Mouse (Mus musculus): ENCODE measurements at regions not wholly inside any gene's neighbourhood (a gene's known extent, or its start where the extent isn't known, plus 50 kb on each side); places are given as distances from the start of the nearest gene placed in this dataset.

DNA sequence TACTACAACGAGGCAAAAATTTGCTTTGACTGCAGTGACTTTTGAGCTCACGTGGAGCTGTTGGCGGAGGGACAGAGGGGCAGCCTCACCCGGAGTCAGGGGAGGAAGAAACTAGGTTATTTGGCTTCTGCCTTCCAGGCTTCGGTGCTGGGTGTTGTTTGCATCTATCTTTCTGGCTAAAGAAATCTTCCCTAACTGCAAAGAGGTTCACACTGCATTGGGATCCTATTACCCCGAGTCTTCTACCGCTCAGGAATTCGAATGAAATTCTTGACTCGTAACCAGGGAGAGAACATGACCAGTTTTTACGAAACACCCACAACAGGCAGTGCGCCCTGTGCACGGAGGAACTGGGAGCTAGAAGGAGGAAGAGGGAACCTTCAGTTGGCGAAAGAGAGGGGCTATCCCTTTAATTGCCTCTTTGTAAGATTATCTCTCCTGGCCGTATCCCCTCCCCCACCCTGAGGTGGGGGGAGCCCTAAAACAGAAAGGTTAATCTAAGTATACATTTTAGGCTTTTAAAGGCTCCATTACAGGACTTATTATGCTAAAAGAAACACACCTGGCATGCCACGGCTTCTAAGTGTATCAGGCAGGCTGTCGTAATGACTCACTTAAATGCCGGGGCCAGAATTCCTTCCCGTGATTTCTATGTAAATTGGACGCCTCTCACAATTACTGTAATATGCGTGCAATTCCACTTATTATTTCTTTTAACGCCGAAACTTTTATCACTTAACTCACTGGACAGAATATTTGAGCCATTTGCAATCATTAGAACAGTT lies 115.5 kb upstream of the A230072I06Rik start:
- peak overlapping the region; percentile 25 for H3K4me3 ChIP-seq (replicated peaks)
- peaks cover 16% of the 10 kb centered on the region for H3K4me1 ChIP-seq
- no peaks in the 10 kb centered on the region for H3K9me3 ChIP-seq (replicated peaks)
- no peak overlapping the region for H3K27ac ChIP-seq
- peak overlapping the region; percentile 55 for H3K4me2 ChIP-seq
- 10% methylated on average over 22 of the region's 22 CpGs for WGBS
- H3K9ac ChIP-seq: no peak overlapping the region
- ATAC-seq (replicated peaks; ENCODE audit: low FRiP score): no peak
- peaks cover 51% of the 10 kb centered on the region for H3K27me3 ChIP-seq
- H3K36me3 ChIP-seq: no peaks in the 10 kb centered on the region

DNA sequence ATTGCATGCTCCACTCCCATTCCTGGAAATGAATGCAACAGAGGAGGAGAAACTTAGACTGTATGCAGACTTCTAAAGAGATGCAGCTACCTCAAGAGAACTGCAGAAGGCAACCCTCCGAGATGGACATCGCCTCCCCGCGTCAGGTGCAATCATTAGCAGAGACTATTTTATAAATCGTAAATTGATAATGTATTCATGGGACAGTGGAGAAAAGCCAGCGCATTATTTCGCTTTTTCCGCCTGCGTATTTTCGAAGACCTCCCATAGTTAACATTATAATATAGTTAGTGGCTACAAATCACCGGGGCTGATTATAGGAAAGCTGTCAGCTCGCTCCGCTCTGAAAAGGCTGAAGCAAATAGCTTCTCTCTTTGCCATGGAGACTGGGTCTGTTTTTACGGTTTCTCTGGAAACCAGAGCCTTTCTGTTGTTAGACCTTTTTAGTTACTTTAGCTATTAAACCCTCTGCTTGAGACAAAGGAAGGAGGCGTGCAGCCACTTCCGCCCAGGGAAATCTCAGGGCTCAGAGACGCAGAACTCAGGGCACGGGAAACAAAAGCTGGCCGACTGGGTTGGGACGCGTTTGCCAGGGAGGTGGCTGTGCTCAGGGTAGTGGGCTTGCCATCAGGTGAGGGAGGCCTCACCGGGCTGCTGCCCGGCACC lies 113.0 kb upstream of the A230072I06Rik start:
- ATAC-seq (replicated peaks; ENCODE audit: low FRiP score): no peak
- no peaks in the 10 kb centered on the region for H3K9me3 ChIP-seq (replicated peaks)
- H3K9ac ChIP-seq: no peak overlapping the region
- peaks cover 60% of the 10 kb centered on the region for H3K27me3 ChIP-seq
- no peak overlapping the region for H3K27ac ChIP-seq
- H3K4me2 ChIP-seq: no peak overlapping the region
- no peak overlapping the region for H3K4me3 ChIP-seq (replicated peaks)
- 58% methylated on average over 23 of the region's 23 CpGs for WGBS
- H3K36me3 ChIP-seq: no peaks in the 10 kb centered on the region
- H3K4me1 ChIP-seq: peaks cover 22% of the 10 kb centered on the region

DNA sequence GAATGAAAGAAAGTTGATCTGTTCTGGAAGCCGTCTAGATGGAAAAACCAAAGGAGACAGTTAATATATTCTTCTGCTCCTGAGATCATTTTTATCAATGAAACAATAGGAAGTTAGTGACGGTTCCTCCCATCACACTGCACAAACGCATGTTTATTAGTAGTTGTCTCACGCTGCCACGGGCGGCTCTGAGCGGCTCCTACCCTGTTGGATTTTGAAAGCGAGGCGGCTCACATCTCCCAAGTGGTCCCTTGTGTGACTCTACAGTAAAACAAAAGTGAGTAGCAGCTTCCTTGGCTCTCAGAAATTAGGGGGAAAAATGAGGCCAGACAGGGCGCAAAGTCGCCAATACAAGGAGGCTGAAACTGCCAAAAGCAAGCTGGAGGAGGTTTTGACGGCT lies 106.8 kb upstream of the A230072I06Rik start:
- Histone ChIP-seq H3K4me3 (replicated peaks) (no peak overlapping the region), H3K27me3 (peaks cover 38% of the 10 kb centered on the region; the same call in 1 of the 2 replicates), H3K9ac (no peak overlapping the region), H3K4me2 (no peak overlapping the region), H3K27ac (no peak overlapping the region), H3K36me3 (no peaks in the 10 kb centered on the region), H3K4me1 (peaks cover 11% of the 10 kb centered on the region), H3K9me3 (replicated peaks) (no peaks in the 10 kb centered on the region)
- no peak for ATAC-seq (replicated peaks; ENCODE audit: low FRiP score)
- 77% methylated on average over 12 of the region's 12 CpGs for WGBS

DNA sequence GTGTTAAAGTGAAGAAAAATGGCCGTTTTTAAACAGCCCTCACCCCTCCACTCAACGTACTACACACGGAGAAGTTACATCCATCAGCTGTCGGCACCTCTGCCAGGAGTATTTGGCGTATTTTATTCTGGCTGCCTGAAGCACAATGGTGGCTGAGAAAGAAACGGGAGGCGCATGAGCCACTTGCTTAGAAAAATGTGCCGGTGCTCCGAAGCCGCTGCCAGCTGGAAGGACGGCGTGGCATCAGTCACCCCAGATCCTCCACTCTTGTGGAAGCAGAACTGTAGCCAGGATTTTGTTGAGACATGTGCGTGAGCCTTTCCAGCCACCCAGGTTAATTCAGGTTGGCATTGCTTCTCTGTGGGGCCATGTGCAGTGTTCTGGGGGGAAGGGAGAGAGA lies 103.1 kb upstream of the A230072I06Rik start:
- 68% methylated on average over 13 of the region's 13 CpGs for WGBS
- Histone ChIP-seq H3K4me1 (peaks cover 5% of the 10 kb centered on the region; the same call in 1 of the 2 replicates), H3K36me3 (no peaks in the 10 kb centered on the region), H3K27me3 (peaks cover 23% of the 10 kb centered on the region; the same call in 1 of the 2 replicates), H3K9ac (no peak overlapping the region), H3K4me3 (replicated peaks) (no peak overlapping the region), H3K9me3 (replicated peaks) (no peaks in the 10 kb centered on the region), H3K4me2 (no peak overlapping the region), H3K27ac (no peak overlapping the region)
- no peak for ATAC-seq (replicated peaks; ENCODE audit: low FRiP score)

DNA sequence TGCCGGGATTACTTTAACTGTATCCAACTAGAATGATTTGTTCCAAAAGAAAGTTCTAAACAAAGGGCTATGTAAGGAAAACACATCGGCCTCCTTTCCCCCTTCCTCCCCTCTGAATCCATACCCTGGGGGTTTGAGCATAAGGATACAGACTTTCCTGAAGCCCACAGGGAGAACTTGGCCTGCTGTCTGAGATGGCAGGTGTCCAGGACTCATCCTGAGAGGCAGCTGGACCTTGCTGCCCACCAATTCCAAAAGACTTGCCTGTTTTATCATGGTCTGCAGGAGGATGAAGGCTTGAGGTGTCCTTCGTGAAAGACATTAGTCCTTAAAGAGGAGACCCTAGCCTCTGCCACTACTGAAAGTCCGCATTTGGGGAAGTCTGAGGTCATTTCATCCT lies 94.0 kb upstream of the A230072I06Rik start:
- Histone ChIP-seq H3K27me3 (no peaks in the 10 kb centered on the region), H3K36me3 (no peaks in the 10 kb centered on the region), H3K4me3 (replicated peaks) (no peak overlapping the region), H3K27ac (no peak overlapping the region), H3K4me1 (peaks cover 12% of the 10 kb centered on the region; the same call in 1 of the 2 replicates), H3K4me2 (no peak overlapping the region), H3K9ac (no peak overlapping the region), H3K9me3 (replicated peaks) (no peaks in the 10 kb centered on the region)
- 86% methylated on average over 4 of the region's 4 CpGs for WGBS
- ATAC-seq (replicated peaks; ENCODE audit: low FRiP score): no peak

DNA sequence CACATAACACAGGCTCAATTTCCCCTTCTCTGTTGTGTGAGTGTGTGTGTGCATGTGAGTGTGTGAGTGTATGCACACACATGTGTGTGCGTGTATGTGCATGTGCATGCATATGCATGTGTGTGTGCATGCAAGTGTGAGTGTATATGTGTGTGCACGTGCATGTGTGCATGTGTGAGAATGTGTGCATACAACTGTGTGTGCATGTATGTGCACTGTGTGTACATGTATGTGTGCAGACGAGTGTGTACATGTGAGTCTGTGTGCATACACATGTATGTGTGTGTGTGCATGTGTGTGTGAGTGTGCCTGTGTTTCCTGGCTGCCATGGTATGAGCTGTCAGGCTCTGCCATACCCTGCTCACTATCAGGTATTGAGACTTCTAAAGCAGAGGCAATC lies 91.3 kb upstream of the A230072I06Rik start:
- H3K36me3 ChIP-seq: no peaks in the 10 kb centered on the region
- H3K9me3 ChIP-seq (replicated peaks): no peaks in the 10 kb centered on the region
- no peaks in the 10 kb centered on the region for H3K27me3 ChIP-seq
- no peak overlapping the region for H3K9ac ChIP-seq
- WGBS: 92% methylated on average over 3 of the region's 3 CpGs
- no peak for ATAC-seq (replicated peaks; ENCODE audit: low FRiP score)
- H3K4me1 ChIP-seq: peaks cover 12% of the 10 kb centered on the region; the same call in 1 of the 2 replicates
- H3K27ac ChIP-seq: no peak overlapping the region
- no peak overlapping the region for H3K4me2 ChIP-seq
- H3K4me3 ChIP-seq (replicated peaks): no peak overlapping the region

DNA sequence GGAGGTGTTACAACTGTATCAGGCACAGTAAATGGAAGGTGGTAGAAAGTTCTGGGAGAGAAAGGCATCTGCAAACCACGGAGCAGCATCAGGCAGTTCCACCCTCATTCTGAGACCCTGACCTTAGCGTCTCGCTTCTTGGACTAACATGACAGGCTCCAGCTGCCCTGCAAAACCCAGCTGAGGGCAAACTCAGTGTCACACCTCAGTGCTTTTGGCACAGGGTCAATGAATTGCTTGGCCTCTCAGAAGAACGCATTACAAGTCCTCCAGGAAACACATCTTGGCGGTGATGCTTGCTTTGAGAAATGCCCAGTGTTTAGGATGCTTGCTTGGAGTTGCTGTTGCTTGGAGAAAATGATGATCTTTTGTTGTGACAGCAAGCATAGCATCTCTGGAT lies 90.2 kb upstream of the A230072I06Rik start:
- H3K27me3 ChIP-seq: 0 out of 2 replicates have a peak, but pooled peaks cover 3% of the 10 kb centered on the region
- no peak overlapping the region for H3K4me2 ChIP-seq
- WGBS: 22% methylated on average over 5 of the region's 5 CpGs
- no peak overlapping the region for H3K9ac ChIP-seq
- no peak for ATAC-seq (replicated peaks; ENCODE audit: low FRiP score)
- H3K4me1 ChIP-seq: peaks cover 12% of the 10 kb centered on the region; the same call in 1 of the 2 replicates
- H3K27ac ChIP-seq: no peak overlapping the region
- no peaks in the 10 kb centered on the region for H3K36me3 ChIP-seq
- no peaks in the 10 kb centered on the region for H3K9me3 ChIP-seq (replicated peaks)
- H3K4me3 ChIP-seq (replicated peaks): no peak overlapping the region

DNA sequence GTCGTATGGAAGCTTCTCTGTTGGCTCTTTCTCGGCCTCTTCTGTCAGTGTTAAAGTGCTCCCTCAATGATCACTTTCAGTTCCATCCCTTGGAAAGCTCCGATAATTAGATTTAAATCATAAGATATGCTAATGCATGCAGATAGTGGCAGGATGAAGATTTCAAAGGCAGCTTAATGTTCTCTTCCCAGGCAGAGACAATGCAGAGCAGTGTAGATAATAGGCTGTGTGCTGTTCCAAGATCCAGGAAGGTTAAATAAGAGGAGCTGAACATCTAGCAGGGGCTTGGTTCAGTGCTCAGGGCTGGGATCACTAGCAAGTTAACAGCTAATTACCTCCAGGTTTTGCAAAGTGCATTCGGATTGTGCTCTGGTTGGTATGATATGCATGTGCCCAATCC lies 89.7 kb upstream of the A230072I06Rik start:
- H3K9ac ChIP-seq: no peak overlapping the region
- H3K4me1 ChIP-seq: peaks cover 12% of the 10 kb centered on the region; the same call in 1 of the 2 replicates
- no peaks in the 10 kb centered on the region for H3K9me3 ChIP-seq (replicated peaks)
- H3K27me3 ChIP-seq: 0 out of 2 replicates have a peak, but pooled peaks cover 3% of the 10 kb centered on the region
- ATAC-seq (replicated peaks; ENCODE audit: low FRiP score): no peak
- no peaks in the 10 kb centered on the region for H3K36me3 ChIP-seq
- H3K27ac ChIP-seq: no peak overlapping the region
- H3K4me2 ChIP-seq: no peak overlapping the region
- no peak overlapping the region for H3K4me3 ChIP-seq (replicated peaks)
- 72% methylated on average over 4 of the region's 4 CpGs for WGBS

DNA sequence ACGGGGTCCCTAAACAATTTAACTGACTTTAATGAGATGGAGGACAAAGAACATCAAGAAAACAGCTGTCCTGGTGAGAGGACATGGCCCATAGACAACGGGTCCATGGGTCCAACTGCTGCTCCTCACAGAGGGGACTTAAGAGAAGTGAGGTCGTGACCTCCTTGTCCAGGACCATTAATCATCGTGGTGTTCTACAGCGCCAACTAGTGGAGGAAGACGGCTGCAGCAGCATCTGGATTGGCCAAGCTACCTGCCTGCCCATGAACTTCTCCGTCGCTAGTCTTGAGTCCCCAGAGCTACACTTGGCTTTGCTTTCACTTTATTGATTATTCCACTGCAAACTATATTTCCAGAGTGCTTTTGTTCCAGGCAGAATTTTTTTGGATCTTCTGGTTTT lies 86.6 kb upstream of the A230072I06Rik start:
- peaks cover 12% of the 10 kb centered on the region; the same call in 1 of the 2 replicates for H3K4me1 ChIP-seq
- H3K9me3 ChIP-seq (replicated peaks): no peaks in the 10 kb centered on the region
- H3K27me3 ChIP-seq: 0 out of 2 replicates have a peak, but pooled peaks cover 3% of the 10 kb centered on the region
- WGBS: 35% methylated on average over 8 of the region's 8 CpGs
- no peaks in the 10 kb centered on the region for H3K36me3 ChIP-seq
- no peak overlapping the region for H3K4me2 ChIP-seq
- no peak overlapping the region for H3K27ac ChIP-seq
- no peak overlapping the region for H3K9ac ChIP-seq
- H3K4me3 ChIP-seq (replicated peaks): no peak overlapping the region
- ATAC-seq (replicated peaks; ENCODE audit: low FRiP score): no peak

DNA sequence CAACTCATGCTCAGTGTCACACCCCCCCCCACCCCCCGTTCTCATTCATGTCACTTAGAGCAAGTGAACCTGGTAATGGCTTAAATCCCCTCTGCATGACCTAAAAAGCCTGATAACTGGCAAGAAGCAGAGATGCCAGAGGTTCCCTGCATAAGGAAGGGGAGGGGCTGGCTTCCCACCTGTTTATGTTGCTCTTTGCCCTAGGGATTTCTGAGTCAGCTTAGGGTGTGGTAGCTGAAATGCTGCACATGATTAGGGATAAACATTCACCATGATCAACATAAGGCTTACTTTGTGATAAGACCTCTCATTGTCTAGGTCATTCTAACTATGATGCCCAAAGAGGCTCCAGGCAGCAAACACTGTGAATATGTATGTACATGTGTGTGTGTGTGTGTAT lies 72.7 kb upstream of the A230072I06Rik start:
- WGBS: 68% methylated on average over 1 of the region's 1 CpGs
- no peaks in the 10 kb centered on the region for H3K36me3 ChIP-seq
- no peak overlapping the region for H3K27ac ChIP-seq
- no peaks in the 10 kb centered on the region for H3K4me1 ChIP-seq
- no peak for ATAC-seq (replicated peaks; ENCODE audit: low FRiP score)
- no peaks in the 10 kb centered on the region for H3K9me3 ChIP-seq (replicated peaks)
- H3K4me2 ChIP-seq: no peak overlapping the region
- no peak overlapping the region for H3K4me3 ChIP-seq (replicated peaks)
- peaks cover 3% of the 10 kb centered on the region; the same call in 1 of the 2 replicates for H3K27me3 ChIP-seq
- no peak overlapping the region for H3K9ac ChIP-seq

DNA sequence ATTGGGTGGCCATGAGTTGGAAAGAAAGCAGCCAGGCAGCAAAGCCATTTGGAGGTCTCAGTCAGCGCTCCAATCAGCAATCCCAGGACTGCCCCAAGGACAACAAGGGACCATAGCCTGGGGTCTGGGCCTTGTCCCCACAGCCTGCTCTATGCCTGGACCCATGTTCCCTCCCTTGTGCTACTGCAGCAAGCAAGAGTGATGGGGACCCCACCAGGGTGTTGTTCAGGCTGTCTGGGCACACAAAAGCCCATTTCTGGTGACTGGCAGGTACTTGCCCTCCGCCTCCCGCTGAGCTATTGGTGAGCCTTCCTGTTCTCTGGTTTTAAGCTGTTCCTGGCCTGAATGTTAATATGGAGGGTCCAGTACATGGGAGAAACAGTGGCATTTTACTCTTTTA lies 71.2 kb upstream of the A230072I06Rik start:
- Histone ChIP-seq H3K4me2 (no peak overlapping the region), H3K4me1 (no peaks in the 10 kb centered on the region), H3K4me3 (replicated peaks) (no peak overlapping the region), H3K9me3 (replicated peaks) (no peaks in the 10 kb centered on the region), H3K36me3 (no peaks in the 10 kb centered on the region), H3K9ac (no peak overlapping the region), H3K27ac (no peak overlapping the region), H3K27me3 (peaks cover 3% of the 10 kb centered on the region; the same call in 1 of the 2 replicates)
- ATAC-seq (replicated peaks; ENCODE audit: low FRiP score): no peak
- WGBS: 86% methylated on average over 3 of the region's 3 CpGs

DNA sequence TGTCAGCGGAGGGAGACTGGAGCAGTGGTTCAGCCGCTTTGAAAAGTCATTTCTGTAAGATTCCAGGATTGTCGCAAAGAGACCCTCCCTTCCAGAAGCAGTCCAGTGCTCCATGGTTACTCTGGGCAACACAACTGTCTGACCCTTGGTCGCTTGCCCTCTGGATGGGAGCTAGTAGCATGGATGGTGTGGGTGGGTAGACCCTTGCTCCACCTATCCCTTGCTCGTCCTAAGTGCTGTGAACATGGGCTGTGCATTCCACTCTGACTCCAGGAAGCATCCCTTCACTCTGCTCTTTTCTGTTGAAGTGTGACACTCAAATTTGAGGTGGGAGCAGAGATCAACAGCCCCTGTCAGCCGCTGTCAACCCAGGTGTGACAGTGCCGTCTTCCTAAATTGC lies 64.8 kb upstream of the A230072I06Rik start:
- Histone ChIP-seq H3K4me3 (replicated peaks) (no peak overlapping the region), H3K27ac (no peak overlapping the region), H3K36me3 (no peaks in the 10 kb centered on the region), H3K27me3 (peaks cover 27% of the 10 kb centered on the region), H3K9me3 (replicated peaks) (no peaks in the 10 kb centered on the region), H3K4me1 (no peaks in the 10 kb centered on the region), H3K9ac (no peak overlapping the region), H3K4me2 (no peak overlapping the region)
- WGBS: 59% methylated on average over 7 of the region's 7 CpGs
- ATAC-seq (replicated peaks; ENCODE audit: low FRiP score): no peak

Measured in kidney, embryonic 15.5 days (tissue).